Mouse (Mus musculus): Measurements from ENCODE around the gene Zfp184. TPM values are rescaled to one million over a fixed set of nuclear protein-coding genes. Genes with fewer than 3 reads are reported as not detected.

Zfp184 gene
- polyA plus RNA-seq, 1 experiment from 2014 or later, result 20.6 TPM

GRCm38 (mm10) chr13:21974726-21975473 is 30.0 kb downstream of the Zfp184 start:
- Histone ChIP-seq H3K4me1 (replicated peaks) (no peaks in the 10 kb centered on the region), H3K27ac (peak overlapping the region; percentile 95), H3K9me3 (no peaks in the 10 kb centered on the region), H3K4me3 (peak overlapping the region; percentile 66), H3K27me3 (ENCODE audit: insufficient read depth, poor library complexity, severe bottlenecking) (peaks cover 27% of the 10 kb centered on the region), H3K36me3 (no peaks in the 10 kb centered on the region)
- 5% methylated on average over 20 of the region's 20 CpGs for WGBS
- peak; percentile 76 for DNase-seq (ENCODE audit: low spot score)

GRCm38 (mm10) chr13:21980981-21981802 is 36.3 kb downstream of the Zfp184 start, which contains the start of gene Pom121l2:
Gene Pom121l2 (plus strand): TSS chr13:21981194.
- no peaks in the 10 kb centered on the region for H3K36me3 ChIP-seq
- peaks cover 90% of the 10 kb centered on the region for H3K27me3 ChIP-seq (ENCODE audit: insufficient read depth, poor library complexity, severe bottlenecking)
- peak; percentile 63 for DNase-seq (ENCODE audit: low spot score)
- WGBS, result under 1% methylated on average over 58 of the region's 58 CpGs
- H3K4me3 ChIP-seq, result peak within 1 kb of the TSS; percentile 57
- no peaks in the 10 kb centered on the region for H3K9me3 ChIP-seq
- H3K4me1 ChIP-seq (replicated peaks), result peaks cover 20% of the 10 kb centered on the region
- peak within 1 kb of the TSS; percentile 73 for H3K27ac ChIP-seq

- no peak for DNase-seq (ENCODE audit: low spot score)
- Histone ChIP-seq H3K4me3 (peak overlapping the region; percentile 57), H3K36me3 (no peaks in the 10 kb centered on the region), H3K27me3 (ENCODE audit: insufficient read depth, poor library complexity, severe bottlenecking) (peaks cover 91% of the 10 kb centered on the region), H3K27ac (peak overlapping the region; percentile 73; the same call in 1 of the 2 replicates), H3K9me3 (no peaks in the 10 kb centered on the region), H3K4me1 (replicated peaks) (peaks cover 20% of the 10 kb centered on the region)
- 3% methylated on average over 17 of the region's 17 CpGs for WGBS
Observed at GRCm38 (mm10) chr13:21981803-21982193, 36.9 kb downstream of the Zfp184 start.

GRCm38 (mm10) chr13:21984486-21984885 is 39.6 kb downstream of the Zfp184 start:
- H3K27ac ChIP-seq, result no peak overlapping the region
- no peaks in the 10 kb centered on the region for H3K36me3 ChIP-seq
- peaks cover 90% of the 10 kb centered on the region for H3K27me3 ChIP-seq (ENCODE audit: insufficient read depth, poor library complexity, severe bottlenecking)
- H3K4me3 ChIP-seq, result no peak overlapping the region
- DNase-seq (ENCODE audit: low spot score), result no peak
- WGBS, result 87% methylated on average over 2 of the region's 2 CpGs
- peaks cover 20% of the 10 kb centered on the region for H3K4me1 ChIP-seq (replicated peaks)
- no peaks in the 10 kb centered on the region for H3K9me3 ChIP-seq

- Histone ChIP-seq H3K4me1 (replicated peaks) (peaks cover 19% of the 10 kb centered on the region), H3K27me3 (ENCODE audit: insufficient read depth, poor library complexity, severe bottlenecking) (peaks cover 59% of the 10 kb centered on the region)
- WGBS, result 85% methylated on average over 5 of the region's 5 CpGs
Observed at GRCm38 (mm10) chr13:21992550-21992949, 47.7 kb downstream of the Zfp184 start.

GRCm38 (mm10) chr13:21993957-21994738 is 49.3 kb downstream of the Zfp184 start:
- peak; percentile 72 for DNase-seq (ENCODE audit: low spot score)
- H3K4me3 ChIP-seq, result peak overlapping the region; percentile 54
- H3K4me1 ChIP-seq (replicated peaks), result peaks cover 22% of the 10 kb centered on the region
- H3K36me3 ChIP-seq, result no peaks in the 10 kb centered on the region
- H3K27ac ChIP-seq, result no peak overlapping the region
- no peaks in the 10 kb centered on the region for H3K9me3 ChIP-seq
- H3K27me3 ChIP-seq (ENCODE audit: insufficient read depth, poor library complexity, severe bottlenecking), result peaks cover 64% of the 10 kb centered on the region
- under 1% methylated on average over 22 of the region's 22 CpGs for WGBS

More at GRCm38 (mm10) chr13:21992550-21992949, 47.7 kb downstream of the Zfp184 start:
- H3K4me3 ChIP-seq, result no peak overlapping the region
- no peak for DNase-seq (ENCODE audit: low spot score)
- H3K9me3 ChIP-seq, result no peaks in the 10 kb centered on the region
- no peaks in the 10 kb centered on the region for H3K36me3 ChIP-seq
- no peak overlapping the region for H3K27ac ChIP-seq

GRCm38 (mm10) chr13:21994896-21995295 is 50.0 kb downstream of the Zfp184 start:
- no peak overlapping the region for H3K27ac ChIP-seq
- H3K4me3 ChIP-seq, result peak overlapping the region; percentile 54
- no peak for DNase-seq (ENCODE audit: low spot score)
- peaks cover 22% of the 10 kb centered on the region for H3K4me1 ChIP-seq (replicated peaks)
- H3K9me3 ChIP-seq, result no peaks in the 10 kb centered on the region
- H3K27me3 ChIP-seq (ENCODE audit: insufficient read depth, poor library complexity, severe bottlenecking), result peaks cover 72% of the 10 kb centered on the region
- 5% methylated on average over 8 of the region's 8 CpGs for WGBS
- no peaks in the 10 kb centered on the region for H3K36me3 ChIP-seq

- peak; percentile 65 for DNase-seq (ENCODE audit: low spot score)
- under 1% methylated on average over 21 of the region's 21 CpGs for WGBS
- Histone ChIP-seq H3K36me3 (no peaks in the 10 kb centered on the region), H3K27me3 (ENCODE audit: insufficient read depth, poor library complexity, severe bottlenecking) (peaks cover 77% of the 10 kb centered on the region), H3K4me3 (peak overlapping the region; percentile 54), H3K4me1 (replicated peaks) (peaks cover 22% of the 10 kb centered on the region), H3K27ac (no peak overlapping the region), H3K9me3 (no peaks in the 10 kb centered on the region)
Observed at GRCm38 (mm10) chr13:21995331-21995914, 50.5 kb downstream of the Zfp184 start.

GRCm38 (mm10) chr13:21996101-21996839 is 51.4 kb downstream of the Zfp184 start:
- Histone ChIP-seq H3K4me1 (replicated peaks) (peaks cover 22% of the 10 kb centered on the region), H3K27ac (no peak overlapping the region), H3K4me3 (peak overlapping the region; percentile 54), H3K27me3 (ENCODE audit: insufficient read depth, poor library complexity, severe bottlenecking) (peaks cover 81% of the 10 kb centered on the region), H3K9me3 (no peaks in the 10 kb centered on the region), H3K36me3 (no peaks in the 10 kb centered on the region)
- DNase-seq (ENCODE audit: low spot score), result peak; percentile 78
- 1% methylated on average over 12 of the region's 12 CpGs for WGBS

- peak; percentile 31 for DNase-seq (ENCODE audit: low spot score)
Observed at GRCm38 (mm10) chr13:21996840-21997185, 51.9 kb downstream of the Zfp184 start.

GRCm38 (mm10) chr13:21997201-21997820 is 52.4 kb downstream of the Zfp184 start:
- Histone ChIP-seq H3K36me3 (no peaks in the 10 kb centered on the region), H3K27ac (no peak overlapping the region), H3K4me3 (peak overlapping the region; percentile 54), H3K9me3 (no peaks in the 10 kb centered on the region), H3K27me3 (ENCODE audit: insufficient read depth, poor library complexity, severe bottlenecking) (peaks cover 87% of the 10 kb centered on the region), H3K4me1 (replicated peaks) (peaks cover 22% of the 10 kb centered on the region)
- peak; percentile 24 for DNase-seq (ENCODE audit: low spot score)
- WGBS, result 1% methylated on average over 21 of the region's 21 CpGs

More at GRCm38 (mm10) chr13:21996840-21997185, 51.9 kb downstream of the Zfp184 start:
- peaks cover 22% of the 10 kb centered on the region for H3K4me1 ChIP-seq (replicated peaks)
- H3K27ac ChIP-seq, result no peak overlapping the region
- H3K36me3 ChIP-seq, result no peaks in the 10 kb centered on the region
- H3K4me3 ChIP-seq, result peak overlapping the region; percentile 54
- no peaks in the 10 kb centered on the region for H3K9me3 ChIP-seq
- peaks cover 82% of the 10 kb centered on the region for H3K27me3 ChIP-seq (ENCODE audit: insufficient read depth, poor library complexity, severe bottlenecking)
- WGBS, result 1% methylated on average over 13 of the region's 13 CpGs

All from hindbrain, embryonic 10.5 days (tissue).